Mouse (Mus musculus): ENCODE measurements around the gene Gm9774.

Gm9774 gene

GRCm38 (mm10) chr3:92429323-92429722 is at the start of gene Gm9774:
TSS of gene Gm9774 (minus strand) at chr3:92429423.
- DNase-seq (ENCODE audit: extremely low spot score): no peak

DNA sequence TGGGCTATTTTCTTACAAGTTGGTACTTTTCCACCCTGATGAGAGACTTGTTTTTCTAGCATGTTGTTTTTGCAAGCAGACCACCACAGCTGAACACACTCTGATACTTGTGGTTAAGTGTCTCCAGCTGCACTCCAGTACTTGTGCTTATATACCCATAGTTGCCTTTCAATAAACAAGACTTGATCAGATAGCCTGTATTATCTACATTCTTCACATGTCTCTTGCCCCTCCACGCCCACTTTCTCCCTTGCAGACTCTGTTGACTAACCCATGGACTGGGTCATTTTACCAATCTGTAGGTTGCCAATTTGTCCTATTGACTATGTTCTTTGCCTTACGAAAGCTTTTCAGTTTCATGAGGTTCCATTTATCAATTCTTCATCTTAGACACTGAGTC is 40.9 kb upstream of the Gm9774 start:
- no peak for DNase-seq (ENCODE audit: extremely low spot score)

DNA sequence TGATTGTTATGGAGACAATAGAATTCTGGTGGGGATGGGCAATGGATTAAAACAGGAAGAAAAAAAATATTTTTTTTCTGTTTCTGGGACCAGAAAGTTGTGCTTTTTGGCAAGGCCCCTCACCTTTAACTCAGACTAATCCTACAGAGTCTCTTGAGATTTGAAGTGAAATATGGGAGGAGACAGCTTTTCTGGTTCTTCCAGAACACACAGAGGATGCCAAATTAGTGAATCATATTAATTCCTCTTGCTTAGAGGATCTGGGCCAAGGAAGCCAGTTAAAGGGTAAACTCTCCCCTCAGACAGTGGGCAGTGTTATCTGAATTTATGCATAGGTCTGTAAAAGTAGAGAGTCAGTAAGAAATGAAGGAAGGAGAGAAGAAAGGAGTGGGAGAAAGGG is 38.2 kb upstream of the Gm9774 start:
- no peak for DNase-seq (ENCODE audit: extremely low spot score)

GRCm38 (mm10) chr3:92466576-92466975 is 37.4 kb upstream of the Gm9774 start:
- no peak for DNase-seq (ENCODE audit: extremely low spot score)

DNA sequence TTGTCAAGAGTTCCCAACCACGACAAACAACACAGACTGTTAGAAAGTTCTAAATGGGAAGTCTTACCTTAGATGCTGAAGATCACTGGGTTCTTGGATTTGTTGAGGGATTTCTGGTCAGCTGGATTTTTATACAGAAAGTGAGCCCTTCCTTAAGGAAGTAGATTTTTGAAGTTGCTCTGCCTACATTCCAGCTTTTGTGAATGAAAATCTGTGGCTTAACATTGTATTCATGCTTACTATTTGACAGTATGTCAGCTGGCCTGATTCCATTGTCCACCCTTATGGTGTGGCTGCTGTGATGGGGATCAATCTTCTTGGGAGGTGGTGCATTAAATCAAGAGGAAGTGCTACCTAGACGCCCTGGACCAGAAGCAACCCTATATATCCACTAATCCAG is 29.4 kb upstream of the Gm9774 start, which contains the start of gene Sprr3:
Sprr3 (minus strand) TSS at position 101 of the 400 bp plus-strand sequence.
- DNase-seq (ENCODE audit: extremely low spot score): no peak

DNA sequence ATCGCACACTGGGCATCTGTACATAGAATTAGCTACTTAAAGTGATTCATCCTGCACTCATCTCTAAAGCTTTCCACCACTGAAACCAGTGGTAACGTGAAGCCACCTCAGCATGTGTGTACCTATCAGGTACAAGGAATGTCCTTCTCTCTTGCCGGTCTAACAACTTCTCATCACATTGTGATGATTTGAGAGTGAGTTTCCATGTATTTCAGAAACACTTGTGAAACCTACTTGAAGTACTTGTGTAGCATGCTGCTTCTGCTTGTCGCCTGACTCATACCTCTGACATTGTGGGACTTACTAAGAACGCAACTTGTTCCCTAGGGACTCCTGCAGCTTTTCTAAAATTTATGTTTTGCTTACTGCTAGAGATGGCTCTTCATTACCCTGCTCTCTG is 25.9 kb upstream of the Gm9774 start:
- no peak for DNase-seq (ENCODE audit: extremely low spot score)

GRCm38 (mm10) chr3:92440177-92440576 is 11.0 kb upstream of the Gm9774 start:
- no peak for DNase-seq (ENCODE audit: extremely low spot score)

- DNase-seq (ENCODE audit: extremely low spot score): no peak
Measured at GRCm38 (mm10) chr3:92438689-92439088, 9.5 kb upstream of the Gm9774 start, which contains the start of gene Sprr1b. TSS of gene Sprr1b (minus strand) at chr3:92438789.

DNA sequence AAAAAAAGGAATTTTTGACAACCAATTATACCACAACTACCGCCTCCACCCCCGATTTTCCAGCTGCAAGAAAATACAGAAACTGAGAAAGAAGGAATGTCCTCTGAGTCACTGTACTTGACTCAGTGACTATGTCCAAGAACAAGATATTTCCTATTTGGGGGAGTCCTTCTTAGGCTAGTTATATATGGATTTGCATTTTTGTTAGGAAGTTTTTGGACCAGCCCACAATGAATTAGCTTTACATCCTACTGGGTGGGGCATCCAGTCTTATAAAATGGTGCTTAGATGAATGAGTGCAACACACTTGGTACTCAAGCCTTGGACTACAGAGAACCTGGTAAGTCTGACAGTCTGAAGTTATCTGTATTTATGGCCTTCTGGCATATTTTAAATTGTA is 3.1 kb upstream of the Gm9774 start, which contains the start of gene Sprr2k:
Sprr2k (plus strand) TSS at position 301 of the 400 bp plus-strand sequence.
- DNase-seq (ENCODE audit: extremely low spot score): no peak

- no peak for DNase-seq (ENCODE audit: extremely low spot score)
Measured at GRCm38 (mm10) chr3:92417782-92418181, 11.4 kb downstream of the Gm9774 start, which contains the start of gene Sprr2j-ps. TSS of gene Sprr2j-ps (plus strand) at chr3:92418082.

DNA sequence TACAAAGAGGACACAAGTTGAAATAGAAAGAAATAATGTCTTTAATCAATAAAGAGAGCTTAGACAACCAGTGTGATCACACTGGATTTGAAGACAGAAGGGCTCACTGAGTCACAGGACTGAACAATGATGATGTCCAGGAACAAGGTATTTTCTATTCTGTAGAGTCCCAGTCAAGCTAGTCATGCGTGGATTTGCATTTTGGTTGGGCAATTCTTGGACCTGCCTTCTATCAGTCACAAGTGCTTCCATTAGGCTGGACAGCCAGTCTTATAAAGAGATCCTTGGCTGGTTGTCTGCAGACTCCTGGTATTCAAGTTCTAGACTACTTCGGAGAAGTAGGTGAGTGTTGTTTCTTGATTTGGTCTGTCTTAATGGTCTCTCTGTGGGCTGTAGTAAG is 21.5 kb downstream of the Gm9774 start, which contains the start of gene Sprr2i:
Sprr2i (plus strand) TSS at position 301 of the 400 bp plus-strand sequence.
- no peak for DNase-seq (ENCODE audit: extremely low spot score)

GRCm38 (mm10) chr3:92394301-92394700 is 34.9 kb downstream of the Gm9774 start:
- no peak for DNase-seq (ENCODE audit: extremely low spot score)

GRCm38 (mm10) chr3:92385385-92385784 is 43.8 kb downstream of the Gm9774 start, which contains the start of gene Sprr2h:
TSS of gene Sprr2h (plus strand) at chr3:92385685.
- no peak for DNase-seq (ENCODE audit: extremely low spot score)
